Mouse (Mus musculus) left cerebral cortex, adult 18-20 months (tissue): Measurements from ENCODE around the gene Lnp1. TPM values are rescaled to one million over a fixed set of nuclear protein-coding genes. Genes with fewer than 3 reads are reported as not detected.
"Not testable (repeated sequence)": the region's sequence is repeated elsewhere in the genome, so short reads cannot be mapped to it uniquely, and the experiment has no call there.

Source experiments
- DNase-seq, 2 experiments: peaks; one replicate each; pipeline ENCODE4 v3.0.0; 2021 to 2022; ENCODE audit warnings: low spot score in 2 of 2, mixed read lengths in 1 of 2
- long read RNA-seq, 2 experiments: library from polyadenylated mRNA; stranded (forward); transcript quantifications; one replicate each; pipeline ENCODE4 v2.0.0; 2021
- total RNA-seq, 2 experiments: library from RNA; stranded (reverse); gene quantifications; 2 replicates each; pipeline ENCODE4 v1.2.3; 2021

Lnp1 gene
- 1 to 10 TPM; 2.7 to 3.3 TPM for total RNA-seq
- long read RNA-seq, experiment 1, partial matches to known transcripts = 0 of 4 reads
- long read RNA-seq, experiment 1, other reads (novel, unspliced or antisense) = 0 of 4 reads
- long read RNA-seq, experiment 2, partial matches to known transcripts = 0 of 1 reads
- long read RNA-seq, experiment 2, other reads (novel, unspliced or antisense) = 0 of 1 reads

- DNase-seq = no peak
Measured at GRCm38 (mm10) chr16:56928023-56928422, at the start of gene Lnp1. Gene Lnp1 (minus strand): TSS chr16:56928061.

- DNase-seq = no peak
Measured at GRCm38 (mm10) chr16:56974646-56975045, 46.8 kb upstream of the Lnp1 start.

GRCm38 (mm10) chr16:56958311-56958710 lies 30.4 kb upstream of the Lnp1 start:
- DNase-seq = not testable (repeated sequence)

GRCm38 (mm10) chr16:56949085-56949484 lies 21.2 kb upstream of the Lnp1 start:
- DNase-seq = no peak

- no peak for DNase-seq
Measured at GRCm38 (mm10) chr16:56942341-56942740, 14.5 kb upstream of the Lnp1 start.

GRCm38 (mm10) chr16:56920102-56920657 lies 7.7 kb downstream of the Lnp1 start:
- DNase-seq = peak in 1 of 2 experiments; percentile 5

- DNase-seq = no peak
Measured at GRCm38 (mm10) chr16:56917230-56917629, 10.6 kb downstream of the Lnp1 start.

GRCm38 (mm10) chr16:56908986-56909385 lies 18.9 kb downstream of the Lnp1 start:
- no peak for DNase-seq

GRCm38 (mm10) chr16:56902206-56902605 lies 25.7 kb downstream of the Lnp1 start:
- not testable (repeated sequence) for DNase-seq

- no peak for DNase-seq
Measured at GRCm38 (mm10) chr16:56891583-56891982, 36.3 kb downstream of the Lnp1 start.

GRCm38 (mm10) chr16:56886616-56887116 lies 41.2 kb downstream of the Lnp1 start:
- no peak for DNase-seq

GRCm38 (mm10) chr16:56885824-56886615 lies 41.8 kb downstream of the Lnp1 start, which contains the start of gene Tmem45a:
Gene Tmem45a (minus strand): TSS chr16:56886166.
- peak; percentile 68 to 81 for DNase-seq

- no peak for DNase-seq
Measured at GRCm38 (mm10) chr16:56884811-56885210, 43.0 kb downstream of the Lnp1 start.

- DNase-seq = no peak
Measured at GRCm38 (mm10) chr16:56873410-56873809, 54.5 kb downstream of the Lnp1 start.

GRCm38 (mm10) chr16:56870458-56870857 lies 57.4 kb downstream of the Lnp1 start:
- no peak for DNase-seq

- DNase-seq = no peak
Measured at GRCm38 (mm10) chr16:56868361-56868760, 59.5 kb downstream of the Lnp1 start.

GRCm38 (mm10) chr16:56867591-56867990 lies 60.3 kb downstream of the Lnp1 start:
- DNase-seq = no peak

Other genes starting within 250 kb of the Lnp1 start
- gene Tfg, start 210.6 kb downstream of the Lnp1 start, total RNA-seq = 10 to 100 TPM; 56.6 to 58.0 TPM
- gene Adgrg7, start 132.2 kb downstream of the Lnp1 start, total RNA-seq = not detected
- gene Tmem45a, start 41.9 kb downstream of the Lnp1 start, total RNA-seq = 1 to 10 TPM in 1 of 2 experiments, under 1 TPM in 1; 0.63 to 2.5 TPM
- gene Tmem45a2, start 143.3 kb upstream of the Lnp1 start, total RNA-seq = under 1 TPM in 1 of 2 experiments, not detected in 1; 0.09 TPM
- 100 to 1,000 TPM; 100 to 111 TPM for gene Tomm70a, start 193.6 kb upstream of the Lnp1 start, total RNA-seq
- 10 to 100 TPM; 12.4 to 13.2 TPM for gene Nit2, start 239.3 kb upstream of the Lnp1 start, total RNA-seq